Mouse (Mus musculus): ENCODE results near the gene Nnat. TPM values are rescaled to one million over a fixed set of nuclear protein-coding genes. Genes with fewer than 3 reads are reported as not detected.

Nnat gene
- polyA plus RNA-seq (2014; fragmentation: Illumina TruSeq; extraction: RNeasy Lipid Tissue Mini Kit (QIAGEN cat#74804); ENCODE audit: low read depth, low replicate concordance), result not detected

GRCm38 (mm10) chr2:157559858-157560257 is at the start of gene Nnat:
TSS of gene Nnat (plus strand) at chr2:157560078.

GRCm38 (mm10) chr2:157571224-157571832 is 11.4 kb downstream of the Nnat start, which contains the start of gene Blcap:
TSS of gene Blcap (minus strand) at chr2:157571274.

Other genes starting within 250 kb of the Nnat start
- gene Ghrh, start 212.6 kb upstream of the Nnat start, polyA plus RNA-seq (2014; fragmentation: Illumina TruSeq; extraction: RNeasy Lipid Tissue Mini Kit (QIAGEN cat#74804); ENCODE audit: low read depth, low replicate concordance), result not detected
- gene Manbal, start 192.5 kb upstream of the Nnat start, polyA plus RNA-seq (2014; fragmentation: Illumina TruSeq; extraction: RNeasy Lipid Tissue Mini Kit (QIAGEN cat#74804); ENCODE audit: low read depth, low replicate concordance), result 3.8 TPM
- 0.13 TPM for gene Src, start 141.6 kb upstream of the Nnat start, polyA plus RNA-seq (2014; fragmentation: Illumina TruSeq; extraction: RNeasy Lipid Tissue Mini Kit (QIAGEN cat#74804); ENCODE audit: low read depth, low replicate concordance)
- 20.3 TPM for gene Blcap, start 11.2 kb downstream of the Nnat start, polyA plus RNA-seq (2014; fragmentation: Illumina TruSeq; extraction: RNeasy Lipid Tissue Mini Kit (QIAGEN cat#74804); ENCODE audit: low read depth, low replicate concordance)
- gene Ctnnbl1, start 177.3 kb downstream of the Nnat start, polyA plus RNA-seq (2014; fragmentation: Illumina TruSeq; extraction: RNeasy Lipid Tissue Mini Kit (QIAGEN cat#74804); ENCODE audit: low read depth, low replicate concordance), result 1.8 TPM